ENCODE assay signal across 7 mouse cellular contexts in the genomic region with DNA sequence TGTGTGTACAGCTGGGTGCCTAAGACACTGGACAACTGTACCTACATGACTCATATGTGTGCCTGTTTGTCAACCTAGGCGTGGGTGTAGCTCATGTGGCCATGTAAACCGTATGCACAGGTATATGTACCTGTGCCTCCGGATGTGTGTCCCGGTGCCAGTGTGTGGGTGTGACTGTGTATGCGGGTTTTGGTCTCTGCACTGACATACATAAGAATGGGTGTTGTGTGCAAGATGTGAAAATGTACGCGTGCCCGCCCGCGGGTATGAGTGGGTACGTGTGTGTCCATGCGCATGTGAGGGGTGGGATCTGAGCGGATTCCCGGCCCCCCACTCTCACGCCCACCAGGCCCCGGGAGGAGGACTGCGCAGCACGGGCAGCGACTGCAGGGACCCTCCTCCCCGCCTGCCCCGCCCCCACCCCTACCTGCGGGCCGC. TPM values are rescaled to one million over a fixed set of nuclear protein-coding genes. Genes with fewer than 3 reads are reported as not detected.
DNase-seq lines count a peak whose midpoint lies in the region; ATAC-seq lines count a peak whose summit lies in the region.

No protein-coding gene starts in this region.

- WGBS in lung, embryonic 15.5 days: 1% methylated on average over 23 of the region's 23 CpGs
- 0% methylated on average over 23 of the region's 23 CpGs for WGBS in embryonic facial prominence, embryonic 15.5 days
- WGBS in hindbrain, embryonic 16.5 days: under 1% methylated on average over 16 of the region's 23 CpGs

- peak overlapping the region; percentile 63 for H3K9ac ChIP-seq in lung, embryonic 15.5 days
- peak overlapping the region; percentile 55 for H3K9ac ChIP-seq in embryonic facial prominence, embryonic 15.5 days
- H3K9ac ChIP-seq in hindbrain, embryonic 16.5 days (ENCODE audit: low read depth, low read length): peak overlapping the region; percentile 84

- no peaks in the 10 kb centered on the region for H3K36me3 ChIP-seq in lung, embryonic 15.5 days
- H3K36me3 ChIP-seq in embryonic facial prominence, embryonic 15.5 days: no peaks in the 10 kb centered on the region
- H3K36me3 ChIP-seq in hindbrain, embryonic 16.5 days (ENCODE audit: control insufficient read depth, insufficient read depth, low read length): no peaks in the 10 kb centered on the region

- H3K27me3 ChIP-seq in lung, embryonic 15.5 days: no peaks in the 10 kb centered on the region
- no peaks in the 10 kb centered on the region for H3K27me3 ChIP-seq in embryonic facial prominence, embryonic 15.5 days
- H3K27me3 ChIP-seq in hindbrain, embryonic 16.5 days (replicated peaks; ENCODE audit: control insufficient read depth, insufficient read depth, low read length): no peaks in the 10 kb centered on the region

- H3K4me3 ChIP-seq in lung, embryonic 15.5 days: peak overlapping the region; percentile 74
- peak overlapping the region; percentile 70 for H3K4me3 ChIP-seq in embryonic facial prominence, embryonic 15.5 days (replicated peaks)
- peak overlapping the region; percentile 81 for H3K4me3 ChIP-seq in hindbrain, embryonic 16.5 days (ENCODE audit: low read length)

- H3K4me2 ChIP-seq in lung, embryonic 15.5 days: peak overlapping the region; percentile 99
- H3K4me2 ChIP-seq in embryonic facial prominence, embryonic 15.5 days (replicated peaks): peak overlapping the region; percentile 96
- H3K4me2 ChIP-seq in hindbrain, embryonic 16.5 days (ENCODE audit: low read length): peak overlapping the region; percentile 84

- no peaks in the 10 kb centered on the region for H3K9me3 ChIP-seq in lung, embryonic 15.5 days
- H3K9me3 ChIP-seq in embryonic facial prominence, embryonic 15.5 days (replicated peaks): no peaks in the 10 kb centered on the region
- no peaks in the 10 kb centered on the region for H3K9me3 ChIP-seq in hindbrain, embryonic 16.5 days (ENCODE audit: control insufficient read depth, low read length)

- no peak for DNase-seq in lung, postnatal 4 days
- DNase-seq in naive thymus-derived CD4-positive, alpha-beta T cell, adult 2 months (ENCODE audit: low read depth): peak; percentile 21
- DNase-seq in natural killer cell, adult 2 months (ENCODE audit: low spot score in 2 of 2): no peak

- peaks cover 64% of the 10 kb centered on the region for H3K4me1 ChIP-seq in lung, embryonic 15.5 days
- peaks cover 69% of the 10 kb centered on the region for H3K4me1 ChIP-seq in embryonic facial prominence, embryonic 15.5 days
- H3K4me1 ChIP-seq in hindbrain, embryonic 16.5 days (ENCODE audit: control insufficient read depth, insufficient read depth, low read depth, low read length): peaks cover 28% of the 10 kb centered on the region

- ATAC-seq in lung, embryonic 15.5 days (ENCODE audit: borderline replicate concordance, extremely low read depth, low FRiP score, low TSS enrichment): peak; percentile 8; the same call in 1 of the 2 replicates
- ATAC-seq in embryonic facial prominence, embryonic 15.5 days (ENCODE audit: insufficient number of reproducible peaks, low FRiP score, low TSS enrichment, low read depth): peak; percentile 12
- peak; percentile 80 for ATAC-seq in hindbrain, embryonic 16.5 days
- no peak for ATAC-seq in frontal cortex, adult (ENCODE audit: low TSS enrichment)

- H3K27ac ChIP-seq in lung, embryonic 15.5 days: no peak overlapping the region
- H3K27ac ChIP-seq in embryonic facial prominence, embryonic 15.5 days (replicated peaks): peak overlapping the region; percentile 72
- H3K27ac ChIP-seq in hindbrain, embryonic 16.5 days (ENCODE audit: low read depth, low read length): peak overlapping the region; percentile 74

RNA-seq across cellular contexts. Expression of gene C77080, which starts 22.6 kb away (rescaled TPM):
- polyA plus RNA-seq in lung, embryonic 15.5 days (2015; fragmentation: Nextera tagmentation; extraction: Ambion mirVana): 5.2 and 6.8 TPM in 2 replicates
- polyA plus RNA-seq in embryonic facial prominence, embryonic 15.5 days (2015; fragmentation: Nextera tagmentation; extraction: Ambion mirVana): 8.9 and 10.0 TPM in 2 replicates
- polyA plus RNA-seq in hindbrain, embryonic 16.5 days (2015; fragmentation: Nextera tagmentation; extraction: Ambion mirVana): 7.0 and 10.8 TPM in 2 replicates

RNA-seq across cellular contexts. Expression of gene Sync, which starts 48.8 kb away (rescaled TPM):
- polyA plus RNA-seq in lung, embryonic 15.5 days (2015; fragmentation: Nextera tagmentation; extraction: Ambion mirVana): 0.54 and 0.71 TPM in 2 replicates
- 4.9 and 6.9 TPM in 2 replicates for polyA plus RNA-seq in embryonic facial prominence, embryonic 15.5 days (2015; fragmentation: Nextera tagmentation; extraction: Ambion mirVana)
- polyA plus RNA-seq in hindbrain, embryonic 16.5 days (2015; fragmentation: Nextera tagmentation; extraction: Ambion mirVana): 1.7 and 1.9 TPM in 2 replicates

RNA-seq across cellular contexts. Expression of gene Yars, which starts 49.0 kb away (rescaled TPM):
- 66.4 and 69.8 TPM in 2 replicates for polyA plus RNA-seq in lung, embryonic 15.5 days (2015; fragmentation: Nextera tagmentation; extraction: Ambion mirVana)
- polyA plus RNA-seq in embryonic facial prominence, embryonic 15.5 days (2015; fragmentation: Nextera tagmentation; extraction: Ambion mirVana): 75.5 and 83.2 TPM in 2 replicates
- 108 and 112 TPM in 2 replicates for polyA plus RNA-seq in hindbrain, embryonic 16.5 days (2015; fragmentation: Nextera tagmentation; extraction: Ambion mirVana)

RNA-seq across cellular contexts. Expression of gene S100pbp, which starts 49.1 kb away (rescaled TPM):
- polyA plus RNA-seq in lung, embryonic 15.5 days (2015; fragmentation: Nextera tagmentation; extraction: Ambion mirVana): 13.5 and 14.4 TPM in 2 replicates
- polyA plus RNA-seq in embryonic facial prominence, embryonic 15.5 days (2015; fragmentation: Nextera tagmentation; extraction: Ambion mirVana): 17.8 and 18.5 TPM in 2 replicates
- polyA plus RNA-seq in hindbrain, embryonic 16.5 days (2015; fragmentation: Nextera tagmentation; extraction: Ambion mirVana): 19.1 and 21.6 TPM in 2 replicates
